Mouse (Mus musculus) heart, embryonic 10.5 days (tissue): ENCODE measurements around the gene Elf5. TPM values are rescaled to one million over a fixed set of nuclear protein-coding genes. Genes with fewer than 3 reads are reported as not detected.

Experiments
- DNase-seq: peaks from one replicate; pipeline ENCODE4 v3.0.0-alpha.2; 2017; ENCODE audit warnings: low spot score
- H3K27ac ChIP-seq: fragments of 300-500 bp; sonication (generic); 2 replicates; pipeline ENCODE4 v1.5.1; 2016; ENCODE audit warnings: mild to moderate bottlenecking
- H3K27me3 ChIP-seq: fragments of 300-500 bp; sonication (generic); 2 replicates; pipeline ENCODE4 v1.6.1; 2016; ENCODE audit warnings: mild to moderate bottlenecking; ENCODE audit not compliant: poor library complexity, insufficient read depth, severe bottlenecking
- H3K36me3 ChIP-seq: fragments of 300-500 bp; sonication (generic); 2 replicates; pipeline ENCODE4 v1.6.1; 2016; ENCODE audit warnings: mild to moderate bottlenecking, moderate library complexity
- H3K4me1 ChIP-seq: fragments of 300-500 bp; sonication (generic); 2 replicates; pipeline ENCODE4 v1.6.1; 2016; ENCODE audit warnings: mild to moderate bottlenecking
- H3K4me3 ChIP-seq: fragments of 300-500 bp; sonication (generic); 2 replicates; pipeline ENCODE4 v1.5.1; 2016; ENCODE audit warnings: mild to moderate bottlenecking, moderate library complexity
- H3K9me3 ChIP-seq: fragments of 300-500 bp; sonication (generic); 2 replicates; pipeline ENCODE4 v1.6.1; 2016; ENCODE audit warnings: mild to moderate bottlenecking, moderate library complexity
- WGBS: fragments of 180-500 bp; shearing (Covaris S2); methylation state at CpG from one replicate; pipeline ENCODE4 v1.1.7; 2016; 5-methylcytosine and 5-hydroxymethylcytosine counted together
- polyA plus RNA-seq: library from polyadenylated mRNA; unstranded; fragments of >200 nt; fragmentation: Nextera tagmentation; extraction: Ambion mirVana; gene quantifications from 2 replicates; pipeline ENCODE4 v1.2.1, GENCODE M21; 2016

Gene Elf5
- polyA plus RNA-seq, 1 experiment from 2014 or later = not detected

DNA sequence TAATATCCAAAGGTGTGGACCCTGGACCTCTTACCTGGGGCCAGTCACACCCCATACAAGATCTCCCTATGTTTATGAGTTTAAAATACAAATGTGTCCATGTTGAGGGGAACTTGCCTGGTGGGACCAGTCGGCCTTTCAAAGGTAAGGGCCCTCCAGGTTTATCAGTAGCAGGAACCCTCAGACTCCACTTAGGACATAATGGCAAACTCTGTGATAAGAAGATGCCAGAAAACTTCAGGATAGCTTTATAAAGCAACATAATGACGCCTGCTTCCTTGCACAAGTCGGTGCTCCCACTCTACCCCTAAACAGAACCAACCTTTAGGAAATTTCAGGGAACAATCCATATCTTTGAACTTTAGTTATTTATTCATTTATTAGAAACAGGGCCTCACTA lies 4.3 kb downstream of the Elf5 start:
- 39% methylated on average over 3 of the region's 3 CpGs for WGBS
- no peaks in the 10 kb centered on the region for H3K36me3 ChIP-seq

DNA sequence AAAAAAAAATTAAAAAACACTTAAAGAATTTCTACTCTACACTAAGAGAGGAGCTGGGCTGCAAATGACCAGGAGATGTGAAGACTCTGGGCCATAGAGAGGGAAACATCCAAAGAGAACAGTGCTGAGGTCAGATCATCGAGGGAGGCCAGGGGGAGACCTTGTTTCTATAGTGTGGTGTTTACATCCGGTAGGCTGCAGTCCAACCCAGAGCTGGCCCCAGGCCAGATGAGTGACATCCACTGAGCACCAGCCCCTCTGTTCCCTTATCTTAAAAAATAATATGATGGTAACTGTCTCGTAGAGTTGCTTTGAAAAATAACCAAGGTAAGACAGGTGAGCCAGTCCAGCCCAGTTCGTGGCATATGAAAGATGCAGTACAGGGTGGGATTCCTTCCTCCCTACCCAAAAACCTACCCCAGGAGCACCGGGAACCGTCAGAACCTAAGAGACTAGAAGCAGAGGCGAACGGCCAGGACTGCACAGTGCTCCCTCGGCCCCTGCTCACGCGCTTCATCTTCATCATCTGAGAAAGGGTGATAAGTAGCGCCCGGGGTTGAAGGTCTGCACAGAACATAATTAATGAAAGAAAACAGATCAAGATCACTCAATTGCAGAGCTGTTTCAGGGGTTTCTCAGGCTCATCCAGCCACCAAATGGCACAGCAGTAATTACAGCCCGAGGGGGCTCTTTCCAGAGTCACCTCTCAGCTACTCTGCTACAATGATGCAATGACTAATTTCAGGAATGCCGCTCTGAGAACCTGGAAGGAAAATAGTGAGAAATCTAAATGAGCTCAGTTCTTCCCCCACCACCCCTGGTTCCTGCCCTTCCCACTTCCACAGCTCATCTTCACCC lies 9.4 kb downstream of the Elf5 start:
- 52% methylated on average over 15 of the region's 15 CpGs for WGBS

More for the DNA sequence above, 4.3 kb downstream of the Elf5 start:
- Histone ChIP-seq H3K9me3 (no peaks in the 10 kb centered on the region), H3K4me1 (peaks cover 29% of the 10 kb centered on the region; the same call in 1 of the 2 replicates), H3K4me3 (no peak overlapping the region), H3K27me3 (no peaks in the 10 kb centered on the region), H3K27ac (no peak overlapping the region)
- no peak for DNase-seq

DNA sequence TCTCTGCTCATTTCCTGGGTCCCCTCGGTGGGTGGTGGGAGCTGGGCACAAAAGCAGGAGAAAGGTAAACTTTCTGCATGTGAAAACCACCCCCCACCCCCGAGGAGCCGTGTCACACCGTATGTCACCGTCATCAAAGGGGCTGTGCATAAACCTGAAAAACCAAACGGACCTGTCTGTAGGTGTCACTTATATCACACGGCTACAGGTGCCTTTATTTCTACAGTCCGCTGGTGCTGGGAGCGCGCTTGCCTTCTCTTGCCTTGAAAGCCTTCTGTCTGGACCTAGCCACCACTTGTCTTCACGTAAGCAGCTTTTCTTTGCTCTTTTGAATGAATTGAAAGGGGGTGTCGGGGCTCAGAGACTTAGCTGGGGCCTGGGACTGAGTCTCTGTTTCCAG lies 12.4 kb downstream of the Elf5 start:
- Histone ChIP-seq H3K9me3 (no peaks in the 10 kb centered on the region), H3K27ac (peak overlapping the region; percentile 24; the same call in 1 of the 2 replicates), H3K4me3 (no peak overlapping the region), H3K4me1 (peaks cover 21% of the 10 kb centered on the region; the same call in 1 of the 2 replicates), H3K27me3 (no peaks in the 10 kb centered on the region), H3K36me3 (no peaks in the 10 kb centered on the region)
- 73% methylated on average over 12 of the region's 12 CpGs for WGBS
- DNase-seq = no peak

More for the DNA sequence above, 9.4 kb downstream of the Elf5 start:
- Histone ChIP-seq H3K4me3 (no peak overlapping the region), H3K36me3 (no peaks in the 10 kb centered on the region), H3K27me3 (no peaks in the 10 kb centered on the region), H3K9me3 (no peaks in the 10 kb centered on the region), H3K4me1 (peaks cover 15% of the 10 kb centered on the region; the same call in 1 of the 2 replicates), H3K27ac (no peak overlapping the region)
- no peak for DNase-seq

DNA sequence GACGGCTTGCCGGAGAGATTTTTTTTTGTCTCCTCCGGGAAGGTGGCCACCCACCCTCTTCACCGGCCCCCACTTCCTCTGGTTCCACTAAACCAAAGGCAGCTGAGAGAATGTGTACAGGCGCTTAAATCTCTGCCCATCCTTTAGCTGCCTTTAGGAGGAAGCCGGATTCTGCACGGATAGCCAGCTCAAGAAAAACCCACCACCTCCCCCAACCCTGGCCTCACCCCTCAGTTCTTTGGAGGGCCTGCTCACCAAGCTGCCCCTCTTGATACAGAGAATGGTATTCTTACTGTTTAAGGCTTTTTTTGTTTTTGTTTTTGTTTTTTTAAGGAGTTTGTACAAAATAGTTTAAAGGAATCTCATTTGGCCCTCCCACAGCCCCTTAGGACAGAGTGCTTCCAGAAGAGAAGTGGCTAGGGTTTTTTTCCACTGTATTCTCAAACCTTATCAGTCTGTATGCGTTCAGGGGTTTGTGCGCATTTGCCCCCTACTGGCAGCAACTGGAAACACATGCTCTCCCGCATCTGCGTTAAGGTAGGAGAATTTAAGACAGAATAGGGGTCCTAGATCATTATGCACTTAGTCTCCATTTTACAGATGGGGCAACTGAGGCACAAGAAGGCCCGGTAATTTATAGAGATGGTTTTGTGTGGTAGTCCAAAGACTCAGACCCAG lies 13.0 kb downstream of the Elf5 start:
- H3K27me3 ChIP-seq = no peaks in the 10 kb centered on the region
- peak overlapping the region; percentile 24; the same call in 1 of the 2 replicates for H3K27ac ChIP-seq
- no peaks in the 10 kb centered on the region for H3K36me3 ChIP-seq
- H3K4me3 ChIP-seq = no peak overlapping the region
- no peak for DNase-seq
- 27% methylated on average over 12 of the region's 12 CpGs for WGBS
- H3K9me3 ChIP-seq = no peaks in the 10 kb centered on the region
- peaks cover 21% of the 10 kb centered on the region; the same call in 1 of the 2 replicates for H3K4me1 ChIP-seq

DNA sequence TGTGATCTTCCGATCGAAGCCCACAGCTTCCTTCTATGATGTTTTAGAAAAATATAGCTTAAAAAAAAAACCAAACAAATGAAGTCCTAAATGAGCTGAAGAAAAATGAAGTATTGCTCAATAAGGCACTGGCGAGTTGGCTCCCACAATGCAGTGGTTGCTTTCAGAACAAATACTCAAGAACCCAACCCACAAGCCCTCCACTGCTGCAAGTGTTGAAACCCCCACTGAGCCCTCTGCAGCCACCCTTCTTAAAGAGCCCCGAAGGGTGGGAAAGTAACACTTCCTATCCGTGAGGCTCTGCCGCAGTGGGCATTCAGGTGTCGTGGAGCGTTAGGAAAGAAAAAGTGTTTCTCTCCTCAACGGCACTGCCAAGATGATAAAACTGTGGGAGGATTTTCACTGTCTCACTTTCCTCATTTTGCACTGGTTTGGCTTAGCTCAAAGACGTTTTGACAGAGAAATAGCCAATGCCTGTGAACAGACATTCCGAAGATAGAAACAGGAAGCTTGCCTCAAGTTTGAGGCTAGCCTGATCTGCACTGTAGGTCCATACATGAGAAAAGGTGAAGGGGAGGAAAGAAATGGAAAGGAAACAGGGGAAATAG lies 14.1 kb downstream of the Elf5 start:
- DNase-seq = no peak
- no peaks in the 10 kb centered on the region for H3K9me3 ChIP-seq
- 62% methylated on average over 11 of the region's 11 CpGs for WGBS
- H3K4me1 ChIP-seq = peaks cover 20% of the 10 kb centered on the region; the same call in 1 of the 2 replicates
- H3K27ac ChIP-seq = no peak overlapping the region
- no peaks in the 10 kb centered on the region for H3K27me3 ChIP-seq
- H3K36me3 ChIP-seq = no peaks in the 10 kb centered on the region
- H3K4me3 ChIP-seq = no peak overlapping the region

DNA sequence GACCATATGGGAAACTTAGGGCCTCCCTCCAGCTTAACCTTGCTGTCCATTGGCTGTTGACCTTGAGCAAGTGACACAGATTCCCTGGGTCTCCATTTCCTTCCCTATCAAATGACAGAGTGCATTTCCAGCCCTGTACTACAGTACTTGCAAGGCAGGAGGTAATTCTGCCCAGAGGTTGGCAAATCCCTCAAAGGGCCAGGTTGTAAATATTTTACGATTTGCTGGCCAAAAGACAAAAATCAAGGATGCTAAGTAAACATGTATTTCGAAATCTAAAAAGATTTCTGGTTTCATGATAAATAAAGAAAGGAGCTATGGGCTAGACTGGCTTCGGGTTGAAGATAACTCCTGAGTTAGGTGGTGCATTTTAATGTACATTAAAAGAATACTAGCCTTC lies 16.9 kb downstream of the Elf5 start:
- no peaks in the 10 kb centered on the region for H3K36me3 ChIP-seq
- no peak for DNase-seq
- no peaks in the 10 kb centered on the region for H3K27me3 ChIP-seq
- 83% methylated on average over 3 of the region's 3 CpGs for WGBS
- H3K9me3 ChIP-seq = no peaks in the 10 kb centered on the region
- H3K4me1 ChIP-seq = peaks cover 28% of the 10 kb centered on the region
- H3K4me3 ChIP-seq = no peak overlapping the region
- peak overlapping the region; percentile 0; the same call in 1 of the 2 replicates for H3K27ac ChIP-seq

DNA sequence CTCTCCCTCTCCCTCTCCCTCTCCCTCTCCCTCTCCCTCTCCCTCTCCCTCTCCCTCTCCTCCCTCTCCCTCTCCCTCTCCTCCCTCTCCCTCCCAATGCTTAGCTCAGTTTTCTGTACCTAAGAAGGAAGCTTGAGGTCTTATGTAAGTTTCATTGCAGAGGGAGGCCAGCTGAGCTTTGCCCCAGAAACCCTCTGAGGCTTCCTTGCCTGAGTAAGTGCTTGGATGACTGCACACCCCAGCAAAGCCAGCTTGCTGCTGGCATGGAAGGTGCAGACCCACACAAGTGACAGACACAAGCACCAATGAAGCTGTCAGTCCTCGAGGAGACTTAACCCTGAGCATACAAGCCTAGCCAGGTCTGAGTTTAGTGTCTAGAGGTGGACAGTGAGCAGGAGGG lies 19.2 kb downstream of the Elf5 start:
- no peaks in the 10 kb centered on the region for H3K36me3 ChIP-seq
- no peaks in the 10 kb centered on the region for H3K27me3 ChIP-seq
- H3K9me3 ChIP-seq = no peaks in the 10 kb centered on the region
- no peak for DNase-seq
- peaks cover 20% of the 10 kb centered on the region for H3K4me1 ChIP-seq
- WGBS = 35% methylated on average over 1 of the region's 1 CpGs
- H3K4me3 ChIP-seq = no peak overlapping the region
- H3K27ac ChIP-seq = no peak overlapping the region

DNA sequence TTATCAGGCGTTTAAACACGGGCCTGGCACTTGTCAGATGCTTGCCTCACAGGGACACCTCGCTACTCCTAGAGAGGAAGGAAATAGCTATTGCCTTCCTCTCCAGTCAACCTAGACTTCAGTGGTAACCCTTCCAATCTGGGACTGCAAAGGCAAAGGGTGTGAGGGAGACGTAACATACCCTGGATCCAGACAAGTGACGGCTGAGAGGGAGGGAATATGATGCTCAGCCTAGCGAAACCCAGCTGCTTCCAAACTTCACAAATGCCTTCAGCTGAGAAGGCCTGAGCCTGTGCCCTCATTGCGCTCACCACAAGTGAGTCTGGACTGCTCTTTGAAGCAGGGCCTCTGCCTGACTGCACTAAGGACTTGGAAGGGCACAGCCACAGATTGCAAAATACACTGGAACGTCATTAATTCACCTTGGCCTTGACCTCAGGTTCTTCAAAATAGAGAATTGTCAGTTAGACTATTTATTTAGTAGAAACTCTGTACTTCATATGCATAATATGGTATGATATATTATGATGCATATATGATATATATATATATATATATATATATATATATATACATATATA lies 21.3 kb downstream of the Elf5 start:
- H3K4me1 ChIP-seq = peaks cover 35% of the 10 kb centered on the region
- no peak for DNase-seq
- H3K9me3 ChIP-seq = no peaks in the 10 kb centered on the region
- no peak overlapping the region for H3K27ac ChIP-seq
- WGBS = 36% methylated on average over 8 of the region's 8 CpGs
- no peaks in the 10 kb centered on the region for H3K27me3 ChIP-seq
- H3K4me3 ChIP-seq = no peak overlapping the region
- no peaks in the 10 kb centered on the region for H3K36me3 ChIP-seq

DNA sequence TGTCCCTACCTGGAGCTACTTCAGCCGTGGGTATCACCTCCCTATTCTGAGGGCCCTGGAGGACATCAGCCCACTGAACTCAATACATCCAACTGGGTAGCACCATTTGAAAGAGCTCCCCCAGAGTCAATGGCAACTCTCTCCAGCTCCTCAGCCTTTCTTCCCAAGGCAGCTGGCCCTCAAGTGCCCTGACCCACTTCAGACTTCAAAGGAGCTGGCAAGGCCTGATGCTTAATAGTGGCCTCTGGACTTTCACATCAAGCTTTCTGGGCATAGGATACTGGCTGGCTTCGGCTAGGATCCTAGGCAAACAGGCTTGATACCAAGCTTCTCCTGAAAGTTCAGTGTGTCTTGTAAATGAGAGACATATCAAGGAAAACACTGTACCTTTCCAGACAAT lies 23.6 kb downstream of the Elf5 start:
- 77% methylated on average over 2 of the region's 2 CpGs for WGBS
- peaks cover 42% of the 10 kb centered on the region for H3K4me1 ChIP-seq
- no peak for DNase-seq
- H3K9me3 ChIP-seq = no peaks in the 10 kb centered on the region
- H3K27ac ChIP-seq = no peak overlapping the region
- no peaks in the 10 kb centered on the region for H3K36me3 ChIP-seq
- H3K27me3 ChIP-seq = no peaks in the 10 kb centered on the region
- H3K4me3 ChIP-seq = no peak overlapping the region

DNA sequence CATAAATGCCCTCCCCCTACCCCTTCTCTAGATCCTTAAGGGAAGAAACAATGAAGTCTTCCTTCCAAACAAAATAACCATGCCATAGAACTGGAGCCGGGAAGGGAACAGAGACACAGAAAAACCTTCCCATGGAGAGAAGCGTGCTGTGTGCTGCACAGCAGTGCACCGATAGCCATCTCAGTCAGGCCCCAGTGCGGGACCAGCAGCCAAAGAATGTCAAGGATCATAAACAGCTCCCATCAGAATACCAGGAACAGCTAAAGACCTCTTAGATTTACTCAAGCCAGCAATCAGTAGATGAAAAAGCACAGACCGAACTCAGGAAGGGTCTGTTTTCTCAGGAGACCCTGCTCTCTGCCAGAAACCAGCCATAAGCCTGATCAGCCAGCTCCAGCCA lies 25.0 kb downstream of the Elf5 start:
- H3K27me3 ChIP-seq = no peaks in the 10 kb centered on the region

DNA sequence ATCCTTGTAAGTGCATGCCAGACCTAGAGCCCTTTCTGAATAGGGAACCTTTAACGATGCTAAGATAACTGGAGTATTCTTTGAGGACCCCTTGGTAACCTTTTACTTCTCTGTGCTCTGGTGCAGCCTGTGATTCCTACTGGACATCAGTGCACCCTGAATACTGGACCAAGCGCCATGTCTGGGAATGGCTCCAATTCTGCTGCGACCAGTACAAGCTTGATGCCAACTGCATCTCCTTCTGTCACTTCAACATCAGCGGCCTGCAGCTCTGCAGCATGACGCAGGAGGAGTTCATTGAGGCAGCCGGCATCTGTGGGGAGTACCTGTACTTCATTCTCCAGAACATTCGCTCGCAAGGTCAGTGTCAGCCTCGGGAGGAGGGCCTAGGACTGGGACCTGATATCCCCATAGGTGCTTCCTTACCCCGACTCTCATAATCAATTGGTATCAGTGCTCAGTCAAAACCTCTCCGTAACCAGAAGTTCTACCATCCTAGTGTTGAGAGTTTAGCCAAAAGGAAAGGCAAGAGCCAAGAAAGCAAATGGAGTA lies 27.7 kb downstream of the Elf5 start:
- peak overlapping the region; percentile 25; the same call in 1 of the 2 replicates for H3K27ac ChIP-seq
- WGBS = 80% methylated on average over 11 of the region's 11 CpGs
- no peak for DNase-seq
- no peak overlapping the region for H3K4me3 ChIP-seq
- no peaks in the 10 kb centered on the region for H3K27me3 ChIP-seq
- no peaks in the 10 kb centered on the region for H3K9me3 ChIP-seq
- peaks cover 28% of the 10 kb centered on the region for H3K4me1 ChIP-seq
- H3K36me3 ChIP-seq = no peaks in the 10 kb centered on the region

More for the DNA sequence above, 25.0 kb downstream of the Elf5 start:
- H3K27ac ChIP-seq = peak overlapping the region; percentile 81; the same call in 1 of the 2 replicates
- no peak overlapping the region for H3K4me3 ChIP-seq
- no peaks in the 10 kb centered on the region for H3K9me3 ChIP-seq
- H3K36me3 ChIP-seq = no peaks in the 10 kb centered on the region
- DNase-seq = no peak
- H3K4me1 ChIP-seq = peaks cover 41% of the 10 kb centered on the region
- 51% methylated on average over 5 of the region's 5 CpGs for WGBS

DNA sequence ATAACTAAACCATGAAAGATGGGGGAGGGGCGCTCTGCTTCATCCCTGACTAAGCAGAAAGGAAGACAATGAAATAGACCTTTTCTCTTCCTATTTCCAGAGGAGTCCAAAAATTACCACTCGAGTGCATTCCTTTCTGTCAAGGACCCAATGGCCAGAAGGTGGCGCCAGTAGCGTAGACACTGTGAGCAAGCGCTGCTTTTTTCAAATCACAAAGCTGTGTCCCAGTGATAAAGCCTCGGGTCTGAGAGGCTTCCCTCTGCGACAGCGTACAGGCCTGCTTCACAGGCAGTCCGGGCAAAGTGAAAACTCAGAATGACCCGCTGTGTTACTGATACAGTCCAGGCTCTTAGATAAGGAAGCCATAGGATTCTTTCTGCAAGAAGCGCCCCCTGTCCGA lies 28.2 kb downstream of the Elf5 start:
- Histone ChIP-seq H3K4me3 (peak overlapping the region; percentile 42), H3K36me3 (no peaks in the 10 kb centered on the region), H3K27me3 (no peaks in the 10 kb centered on the region), H3K9me3 (no peaks in the 10 kb centered on the region), H3K4me1 (peaks cover 31% of the 10 kb centered on the region), H3K27ac (peak overlapping the region; percentile 25; the same call in 1 of the 2 replicates)
- DNase-seq = peak; percentile 92
- 2% methylated on average over 12 of the region's 12 CpGs for WGBS
